Mouse (Mus musculus) layer of hippocampus, adult 2 months (tissue): ENCODE results near the gene Otud7a. TPM values are rescaled to one million over a fixed set of nuclear protein-coding genes. Genes with fewer than 3 reads are reported as not detected.
A peak's percentile ranks its signal among the peaks of the same experiment; 100 is the strongest.

Experiments used
- DNase-seq, 2 experiments: peaks; one replicate each; pipeline ENCODE4 v3.0.0; 2022; ENCODE audit warnings: low spot score in 2 of 2
- H3K27ac ChIP-seq: fragments of 200-600 bp; 2 replicates; pipeline ENCODE4 v1.8.1; 2022
- H3K4me3 ChIP-seq: fragments of 200-600 bp; 2 replicates; pipeline ENCODE4 v1.8.1; 2022; ENCODE audit warnings: mild to moderate bottlenecking
- CTCF ChIP-seq: fragments of 200-600 bp; conservative IDR thresholded peaks from 2 replicates; pipeline ENCODE4 v1.8.1; 2022; ENCODE audit warnings: antibody characterized with exemption, mild to moderate bottlenecking, moderate library complexity
- total RNA-seq, 2 experiments: library from RNA; stranded (reverse); gene quantifications; 2 replicates each; pipeline ENCODE4 v1.2.3; 2021

The Otud7a gene
- total RNA-seq, 2 experiments from 2014 or later: 71.3 to 72.5 TPM

DNA sequence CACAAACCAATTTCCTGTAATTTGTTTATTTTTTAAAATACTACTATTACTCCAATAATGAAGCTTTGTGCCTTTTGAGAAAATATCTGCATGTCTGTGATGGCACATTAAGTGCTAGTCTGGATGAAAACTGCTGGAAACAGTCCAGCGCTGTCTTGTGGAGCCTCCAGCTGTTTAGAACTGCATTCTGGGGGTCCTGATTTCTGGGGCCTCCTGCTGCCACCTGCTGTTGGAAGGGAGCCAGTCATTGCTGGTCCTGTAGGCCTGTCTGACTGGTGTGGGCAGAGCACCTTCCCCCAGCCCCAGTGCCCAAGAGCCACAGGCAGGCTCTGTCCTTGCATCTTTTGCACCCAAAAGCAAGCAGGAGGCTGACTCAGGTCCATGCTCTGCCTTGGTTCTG, 65.3 kb downstream of the Otud7a start:
- DNase-seq: no peak
- H3K27ac ChIP-seq: peak overlapping the region; percentile 43; the same call in 1 of the 2 replicates
- peak; percentile 20; the same call in 1 of the 2 replicates for TF ChIP-seq CTCF
- no peak overlapping the region for H3K4me3 ChIP-seq

DNA sequence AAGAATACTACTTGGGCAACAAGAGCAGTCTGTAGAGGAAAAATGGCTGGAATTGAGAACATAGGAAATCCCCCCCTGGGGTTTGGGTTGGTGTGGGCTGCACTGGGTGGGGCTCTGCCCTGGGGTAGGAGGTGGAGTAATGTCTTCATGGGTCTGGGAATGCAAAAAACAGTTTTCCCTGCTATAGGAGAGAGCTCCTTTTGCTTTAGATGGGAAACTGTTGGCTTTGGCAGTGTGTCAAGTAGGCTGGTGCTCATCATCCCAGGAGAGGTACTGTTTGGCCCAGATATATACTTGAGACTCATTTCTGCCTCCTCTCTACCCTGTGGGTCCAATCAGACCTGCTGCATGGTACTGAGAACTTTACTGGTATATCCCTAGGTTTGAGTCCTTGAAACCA, 66.9 kb downstream of the Otud7a start:
- TF ChIP-seq CTCF: no peak
- no peak for DNase-seq
- Histone ChIP-seq H3K27ac (no peak overlapping the region), H3K4me3 (no peak overlapping the region)

DNA sequence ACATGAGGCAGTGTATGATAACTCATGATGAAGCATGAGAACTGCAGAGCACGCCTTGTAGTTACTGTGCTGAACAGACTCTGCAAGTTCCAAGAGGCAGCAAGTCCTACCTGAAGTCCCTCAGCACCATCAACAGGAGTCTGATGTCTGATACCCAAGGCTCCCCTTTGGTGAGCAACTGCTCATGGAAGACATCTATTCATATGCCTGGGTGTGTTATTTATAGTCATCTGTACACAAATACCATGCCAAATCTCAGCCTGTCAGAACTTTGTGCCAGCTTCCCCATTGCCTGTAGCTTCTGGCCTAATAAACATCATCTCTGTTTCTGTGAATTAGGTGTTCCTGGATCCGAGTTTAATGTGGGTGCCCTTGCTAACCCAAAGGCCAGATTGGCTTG, 68.0 kb downstream of the Otud7a start:
- no peak for TF ChIP-seq CTCF
- Histone ChIP-seq H3K4me3 (no peak overlapping the region), H3K27ac (0 out of 2 replicates have a peak overlapping the region, but pooled peaks have one; percentile 32)
- peak in 1 of 2 experiments; percentile 33 for DNase-seq

GRCm38 (mm10) chr7:63516141-63516895, 71.8 kb downstream of the Otud7a start:
- Histone ChIP-seq H3K27ac (no peak overlapping the region), H3K4me3 (no peak overlapping the region)
- no peak for DNase-seq
- TF ChIP-seq CTCF: no peak

DNA sequence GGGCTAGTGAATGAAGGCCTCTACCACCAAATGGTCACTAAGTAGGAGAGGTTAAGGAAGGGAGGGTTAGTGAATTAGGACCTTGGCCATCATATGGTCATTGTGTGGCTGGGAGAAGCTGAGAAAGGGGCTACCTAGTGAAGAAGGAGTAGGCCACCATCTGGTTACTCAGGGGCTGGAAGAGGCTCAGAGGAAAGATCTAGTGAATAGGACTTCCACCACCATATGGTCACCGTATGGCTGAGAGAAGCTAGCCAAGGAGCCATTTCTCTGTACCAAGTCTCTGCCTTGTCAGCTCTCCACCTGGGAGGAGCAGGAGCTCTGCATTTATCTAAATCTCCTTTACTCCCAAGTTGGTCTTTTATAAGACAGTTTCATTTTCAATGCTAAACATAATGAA, 75.7 kb downstream of the Otud7a start:
- no peak for DNase-seq

GRCm38 (mm10) chr7:63522403-63522802, 77.9 kb downstream of the Otud7a start:
- H3K27ac ChIP-seq: peak overlapping the region; percentile 39
- no peak for DNase-seq
- TF ChIP-seq CTCF: no peak
- H3K4me3 ChIP-seq: no peak overlapping the region

More for the DNA sequence above, 75.7 kb downstream of the Otud7a start:
- Histone ChIP-seq H3K27ac (no peak overlapping the region), H3K4me3 (no peak overlapping the region)
- TF ChIP-seq CTCF: no peak

- H3K4me3 ChIP-seq: no peak overlapping the region
- no peak for TF ChIP-seq CTCF
- DNase-seq: no peak
- H3K27ac ChIP-seq: peak overlapping the region; percentile 39; the same call in 1 of the 2 replicates
Observed at GRCm38 (mm10) chr7:63523051-63523450, 78.5 kb downstream of the Otud7a start.

DNA sequence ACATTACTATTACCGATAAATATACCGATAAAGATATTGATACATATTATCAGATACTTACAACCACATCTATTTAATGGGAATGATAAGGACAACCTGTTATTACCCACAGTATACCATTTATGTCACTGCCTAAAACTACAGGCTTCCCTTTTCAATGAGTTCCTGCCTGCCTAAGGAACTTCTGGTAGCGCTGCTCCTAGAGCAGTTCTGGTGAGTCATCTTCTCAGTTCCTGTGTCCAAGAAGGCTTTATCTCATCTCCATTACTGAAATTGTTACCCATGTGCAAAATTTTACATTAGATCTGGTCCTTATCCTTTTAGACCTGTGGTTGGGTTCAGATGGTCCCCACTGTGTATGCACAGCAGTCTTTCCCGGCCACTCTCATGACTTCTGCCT, 95.7 kb downstream of the Otud7a start:
- Histone ChIP-seq H3K27ac (no peak overlapping the region), H3K4me3 (no peak overlapping the region)
- no peak for TF ChIP-seq CTCF
- DNase-seq: no peak

DNA sequence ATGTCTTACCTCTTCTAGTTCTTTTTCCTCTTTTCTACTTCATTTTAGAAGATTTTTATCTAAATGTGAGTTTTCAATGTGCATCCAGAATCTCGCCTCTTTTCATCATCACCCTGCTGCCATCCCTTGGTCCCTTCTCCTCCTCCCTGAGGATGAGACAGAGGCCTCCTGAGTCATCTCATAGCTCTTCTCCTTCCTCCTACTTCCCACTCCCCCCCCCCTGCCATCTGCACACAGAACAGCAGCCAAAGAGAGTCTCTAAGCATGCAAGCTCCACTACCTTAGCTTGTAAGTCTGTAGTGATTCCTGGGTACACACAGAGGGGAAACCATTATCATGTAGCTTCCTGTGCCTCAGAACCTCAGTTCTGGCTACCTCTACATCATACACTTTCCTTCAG, 109.9 kb downstream of the Otud7a start:
- peak; percentile 26 to 63 for DNase-seq
- peak overlapping the region; percentile 80 for H3K27ac ChIP-seq
- TF ChIP-seq CTCF: no peak
- no peak overlapping the region for H3K4me3 ChIP-seq

DNA sequence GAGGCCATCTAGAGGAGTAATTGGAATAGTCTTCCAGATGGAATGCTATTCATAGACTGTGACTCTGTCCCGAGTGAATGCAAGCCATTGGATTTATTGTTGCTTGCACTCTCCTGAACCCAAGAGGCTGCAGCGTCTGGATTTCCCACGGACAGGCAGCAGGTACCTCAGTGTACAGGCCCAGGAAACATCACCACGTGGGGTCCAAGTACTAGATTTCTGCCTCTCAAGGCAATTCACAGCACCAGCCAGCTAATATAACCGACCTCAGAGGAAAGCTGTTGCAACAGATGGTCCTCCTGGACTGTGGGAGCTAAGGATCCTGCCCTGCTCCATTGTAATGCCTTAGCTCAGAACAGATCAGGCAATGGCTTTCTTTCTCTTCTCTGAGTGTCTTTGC, 111.8 kb downstream of the Otud7a start:
- peak overlapping the region; percentile 80 for H3K27ac ChIP-seq
- peak in 1 of 2 experiments; percentile 24 for DNase-seq
- no peak overlapping the region for H3K4me3 ChIP-seq
- peak; percentile 44 for TF ChIP-seq CTCF

DNA sequence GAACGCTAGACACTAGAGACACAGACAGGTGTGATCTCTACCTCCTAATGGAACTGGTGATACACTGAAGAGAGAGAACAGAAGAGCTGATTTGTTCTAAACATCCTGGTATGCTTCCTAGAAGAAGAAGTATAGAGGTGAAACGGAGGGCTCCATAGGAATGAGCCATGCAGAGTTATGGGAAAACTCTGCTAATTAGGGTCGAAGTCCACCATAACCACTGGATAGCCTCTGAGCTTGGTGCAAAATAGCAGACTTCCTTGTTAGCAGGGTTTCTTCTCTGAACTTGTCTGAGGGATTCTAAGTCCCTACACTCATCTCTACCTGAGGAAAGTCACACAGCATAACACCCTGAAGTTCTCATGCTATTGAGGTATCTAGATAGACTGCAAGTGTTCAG, 114.4 kb downstream of the Otud7a start:
- H3K4me3 ChIP-seq: no peak overlapping the region
- H3K27ac ChIP-seq: 0 out of 2 replicates have a peak overlapping the region, but pooled peaks have one; percentile 14
- DNase-seq: no peak
- no peak for TF ChIP-seq CTCF

DNA sequence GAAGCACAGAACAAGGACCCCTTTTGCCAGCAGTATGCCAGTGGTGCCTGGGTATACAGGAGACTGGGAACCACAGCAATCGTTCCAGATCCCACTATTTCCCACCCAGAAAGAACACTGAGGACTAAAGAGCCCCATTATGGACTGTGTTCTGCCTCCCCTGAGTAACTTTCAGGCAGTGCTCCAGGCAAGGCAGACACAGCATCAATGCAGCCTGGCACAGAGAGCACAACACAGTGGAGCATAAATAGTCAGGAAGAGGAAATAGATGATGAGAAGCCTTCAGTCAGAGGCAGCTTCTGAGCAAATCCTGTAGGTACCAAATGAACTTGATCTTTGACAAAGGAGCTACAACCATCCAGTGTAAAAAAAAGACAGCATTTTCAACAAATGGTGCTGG, 115.1 kb downstream of the Otud7a start:
- TF ChIP-seq CTCF: no peak

DNA sequence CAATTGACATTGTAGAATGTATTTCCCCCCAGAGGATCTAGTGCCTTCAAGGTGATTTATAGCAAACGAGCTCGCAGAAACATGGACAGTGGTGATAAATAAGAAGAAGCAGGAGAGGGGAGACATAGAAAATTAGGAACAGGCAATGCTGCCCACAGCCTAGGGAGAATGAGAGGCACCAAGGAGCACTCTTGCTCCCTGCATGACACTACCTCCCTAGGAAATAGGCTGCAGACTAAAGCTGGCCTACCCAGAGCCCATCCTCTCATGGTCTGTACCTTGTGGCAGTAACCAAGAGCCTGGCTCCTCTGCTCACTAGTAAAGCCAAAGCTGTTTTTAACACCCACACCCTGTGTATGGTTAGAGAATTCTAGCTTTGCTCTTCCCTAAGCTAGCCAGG, 138.8 kb downstream of the Otud7a start:
- Histone ChIP-seq H3K27ac (peak overlapping the region; percentile 73), H3K4me3 (no peak overlapping the region)
- DNase-seq: no peak
- TF ChIP-seq CTCF: no peak

More for the DNA sequence above, 115.1 kb downstream of the Otud7a start:
- Histone ChIP-seq H3K4me3 (no peak overlapping the region), H3K27ac (peak overlapping the region; percentile 18; the same call in 1 of the 2 replicates)
- no peak for DNase-seq
